Mouse (Mus musculus) spleen, adult 2 months (tissue): Measurements from ENCODE around the gene Atxn1. TPM values are rescaled to one million over a fixed set of nuclear protein-coding genes. Genes with fewer than 3 reads are reported as not detected.
A peak's percentile ranks its signal among the peaks of the same experiment; 100 is the strongest.

Experiments used
- DNase-seq, 2 experiments: peaks; one replicate each; pipeline versions ENCODE4 v3.0.0 to v3.0.0-alpha.2; 2012 to 2021; ENCODE audit warnings: low spot score in 2 of 2, low read depth in 1 of 2
- H3K27ac ChIP-seq: fragments of 200-500 bp; 2 replicates; pipeline ENCODE4 v1.5.1; 2012; ENCODE audit warnings: low read length, inconsistent platforms; ENCODE audit not compliant: insufficient read depth
- H3K27me3 ChIP-seq: fragments of 200-500 bp; 2 replicates; pipeline ENCODE4 v1.6.1; 2012; ENCODE audit warnings: mild to moderate bottlenecking, moderate library complexity, low read length, inconsistent platforms; ENCODE audit not compliant: control insufficient read depth, insufficient read depth
- H3K36me3 ChIP-seq: fragments of 200-500 bp; 2 replicates; pipeline ENCODE4 v1.6.1; 2012; ENCODE audit warnings: mild to moderate bottlenecking, low read length, inconsistent platforms; ENCODE audit not compliant: control insufficient read depth, insufficient read depth
- H3K4me1 ChIP-seq: fragments of 200-500 bp; 2 replicates; pipeline ENCODE4 v1.6.1; 2011; ENCODE audit warnings: inconsistent platforms; ENCODE audit not compliant: control insufficient read depth, insufficient read depth, insufficient read length
- H3K4me3 ChIP-seq: fragments of 200-500 bp; 2 replicates; pipeline ENCODE4 v1.5.1; 2011; ENCODE audit warnings: mild to moderate bottlenecking, inconsistent platforms; ENCODE audit not compliant: insufficient read depth, insufficient read length; ENCODE audit errors: extremely low read depth
- CTCF ChIP-seq: fragments of 200-500 bp; IDR thresholded peaks from 2 replicates; pipeline ENCODE4 v1.5.1; 2011; ENCODE audit warnings: mild to moderate bottlenecking, inconsistent platforms; ENCODE audit not compliant: insufficient read depth, insufficient read length, insufficient replicate concordance; ENCODE audit errors: extremely low read depth
- POLR2A ChIP-seq: fragments of 200-500 bp; IDR thresholded peaks from 2 replicates; pipeline ENCODE4 v1.6.1; 2011; ENCODE audit warnings: low read depth, low read length, inconsistent platforms
- WGBS: fragments of 180-500 bp; shearing (Covaris S2); methylation state at CpG from one replicate; pipeline ENCODE4 v1.1.7; 2018; 5-methylcytosine and 5-hydroxymethylcytosine counted together
- polyA plus RNA-seq: library from polyadenylated mRNA; depleted of rRNA; stranded (reverse); fragments of >200 nt; gene quantifications from 2 replicates; pipeline ENCODE4 v1.2.3, GENCODE M21; 2012

Gene Atxn1
- polyA plus RNA-seq, 1 experiment, result 10.6 TPM

- Histone ChIP-seq H3K36me3 (no peaks in the 10 kb centered on the region), H3K27ac (peak overlapping the region; percentile 48), H3K4me1 (peaks cover 23% of the 10 kb centered on the region), H3K4me3 (no peak overlapping the region), H3K27me3 (no peaks in the 10 kb centered on the region)
- no peak for TF ChIP-seq CTCF
- TF ChIP-seq POLR2A, result no peak
- DNase-seq, result peak in 1 of 2 experiments; percentile 40
- 20% methylated on average over 5 of the region's 5 CpGs for WGBS
These were observed 53.7 kb downstream of the Atxn1 start for GRCm38 (mm10) chr13:45911069-45911468.

DNA sequence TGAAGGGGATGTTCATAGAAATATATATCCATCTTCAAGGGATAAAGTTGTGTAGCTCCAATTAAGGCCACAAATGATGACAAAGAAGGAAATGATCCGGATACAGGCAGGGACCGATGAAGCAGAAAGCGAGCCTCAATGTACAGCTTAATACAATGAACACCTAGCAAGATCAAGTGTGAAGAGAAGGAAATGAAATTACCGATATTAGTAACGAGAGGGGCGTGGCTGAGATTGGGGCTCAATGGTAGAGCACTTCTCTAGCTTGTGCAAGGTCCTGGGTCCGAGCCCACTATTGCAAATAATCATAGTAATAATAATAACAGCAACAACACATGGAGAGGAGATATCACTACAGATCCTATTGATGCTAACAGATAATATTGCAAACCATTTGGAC lies 54.5 kb downstream of the Atxn1 start:
- H3K4me1 ChIP-seq, result peaks cover 23% of the 10 kb centered on the region
- H3K27me3 ChIP-seq, result no peaks in the 10 kb centered on the region
- H3K4me3 ChIP-seq, result no peak overlapping the region
- no peak overlapping the region for H3K27ac ChIP-seq
- H3K36me3 ChIP-seq, result no peaks in the 10 kb centered on the region
- no peak for TF ChIP-seq POLR2A
- TF ChIP-seq CTCF, result no peak
- WGBS, result 76% methylated on average over 7 of the region's 7 CpGs
- DNase-seq, result no peak

GRCm38 (mm10) chr13:45907181-45907691 lies 57.6 kb downstream of the Atxn1 start:
- 62% methylated on average over 6 of the region's 6 CpGs for WGBS
- Histone ChIP-seq H3K36me3 (no peaks in the 10 kb centered on the region), H3K4me3 (no peak overlapping the region), H3K27ac (peak overlapping the region; percentile 56), H3K4me1 (peaks cover 23% of the 10 kb centered on the region), H3K27me3 (no peaks in the 10 kb centered on the region)
- no peak for DNase-seq
- TF ChIP-seq POLR2A, result no peak
- TF ChIP-seq CTCF, result no peak

- DNase-seq, result peak in 1 of 2 experiments; percentile 25
- Histone ChIP-seq H3K27ac (peak overlapping the region; percentile 56), H3K4me3 (peak overlapping the region; percentile 35; the same call in 1 of the 2 replicates), H3K27me3 (no peaks in the 10 kb centered on the region), H3K4me1 (peaks cover 21% of the 10 kb centered on the region), H3K36me3 (no peaks in the 10 kb centered on the region)
- no peak for TF ChIP-seq CTCF
- no peak for TF ChIP-seq POLR2A
- 39% methylated on average over 10 of the region's 10 CpGs for whole genome bisulfite sequencing
These were observed 58.2 kb downstream of the Atxn1 start for GRCm38 (mm10) chr13:45906438-45907166.

DNA sequence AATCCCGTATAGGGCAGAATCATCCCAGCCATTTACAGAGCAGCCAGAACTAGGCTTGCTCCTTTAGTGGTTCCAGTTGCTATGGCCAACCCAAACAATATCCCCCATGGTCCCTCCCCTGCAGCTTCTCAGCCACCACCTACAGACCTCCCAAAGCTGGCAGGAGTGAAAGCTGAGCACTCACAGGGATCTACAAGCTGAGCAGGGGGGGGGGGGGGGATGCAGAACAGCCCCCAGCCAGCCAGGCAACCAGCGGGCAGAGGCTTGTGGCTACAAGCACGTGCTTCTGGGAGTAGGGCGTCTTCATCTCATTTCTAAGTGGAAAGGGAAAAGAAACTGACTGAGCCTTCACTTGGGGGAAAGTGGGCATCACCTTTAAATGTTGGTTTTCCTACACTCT lies 59.9 kb downstream of the Atxn1 start:
- WGBS, result 48% methylated on average over 4 of the region's 4 CpGs
- Histone ChIP-seq H3K36me3 (no peaks in the 10 kb centered on the region), H3K4me1 (peaks cover 14% of the 10 kb centered on the region), H3K27ac (peak overlapping the region; percentile 56; the same call in 1 of the 2 replicates), H3K4me3 (no peak overlapping the region), H3K27me3 (no peaks in the 10 kb centered on the region)
- TF ChIP-seq POLR2A (no peak), CTCF (no peak)
- DNase-seq, result no peak

DNA sequence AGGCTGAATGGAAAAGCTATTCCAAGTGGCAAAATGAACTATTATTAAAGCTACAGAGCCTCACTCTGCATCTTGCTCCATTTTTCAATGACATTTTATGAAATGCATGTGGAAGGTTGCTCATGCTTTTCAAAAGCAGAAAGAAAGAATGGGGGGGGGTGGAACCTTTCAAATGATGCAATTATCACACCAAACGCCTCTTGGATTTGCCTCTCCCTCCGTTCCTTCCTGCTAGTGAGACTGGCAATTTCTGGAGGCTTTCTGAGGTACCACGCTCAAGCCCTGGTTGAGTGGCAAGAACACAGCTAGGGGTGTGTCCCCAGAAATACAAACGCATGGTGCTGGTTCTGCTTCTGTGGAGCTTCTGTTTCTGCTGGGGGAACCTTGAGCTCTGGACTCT lies 60.4 kb downstream of the Atxn1 start:
- no peak overlapping the region for H3K27ac ChIP-seq
- no peak for TF ChIP-seq CTCF
- TF ChIP-seq POLR2A, result no peak
- H3K27me3 ChIP-seq, result no peaks in the 10 kb centered on the region
- H3K4me3 ChIP-seq, result no peak overlapping the region
- no peak for DNase-seq
- no peaks in the 10 kb centered on the region for H3K36me3 ChIP-seq
- WGBS, result 55% methylated on average over 4 of the region's 4 CpGs
- H3K4me1 ChIP-seq, result peaks cover 14% of the 10 kb centered on the region
